Mouse (Mus musculus) neural tube, embryonic 15.5 days (tissue): Measurements from ENCODE around the gene Prrt1. TPM values are rescaled to one million over a fixed set of nuclear protein-coding genes. Genes with fewer than 3 reads are reported as not detected.
A peak's percentile ranks its signal among the peaks of the same experiment; 100 is the strongest.

ENCODE experiments used
- ATAC-seq: fragments of 200-750 bp; cut with Nextera tagmentation; 2 replicates; pipeline ENCODE4 v1.8.0; 2017; ENCODE audit warnings: mild to moderate bottlenecking, moderate TSS enrichment, moderate library complexity; ENCODE audit not compliant: low FRiP score
- H3K27ac ChIP-seq: fragments of 300-500 bp; sonication (generic); replicated peaks from 2 replicates; pipeline ENCODE4 v1.5.1; 2015; ENCODE audit warnings: mild to moderate bottlenecking, inconsistent platforms
- H3K27me3 ChIP-seq: fragments of 300-500 bp; sonication (generic); replicated peaks from 2 replicates; pipeline ENCODE4 v1.6.1; 2015; ENCODE audit warnings: inconsistent platforms
- H3K36me3 ChIP-seq: fragments of 300-500 bp; sonication (generic); 2 replicates; pipeline ENCODE4 v1.6.1; 2015; ENCODE audit warnings: inconsistent platforms
- H3K4me1 ChIP-seq: fragments of 300-500 bp; sonication (generic); 2 replicates; pipeline ENCODE4 v1.6.1; 2015; ENCODE audit warnings: inconsistent platforms
- H3K4me2 ChIP-seq: fragments of 300-500 bp; sonication (generic); 2 replicates; pipeline ENCODE4 v1.6.1; 2015; ENCODE audit warnings: inconsistent platforms, mild to moderate bottlenecking, moderate library complexity
- H3K4me3 ChIP-seq: fragments of 300-500 bp; sonication (generic); replicated peaks from 2 replicates; pipeline ENCODE4 v1.5.1; 2015; ENCODE audit warnings: mild to moderate bottlenecking, inconsistent platforms
- H3K9ac ChIP-seq: fragments of 300-500 bp; sonication (generic); replicated peaks from 2 replicates; pipeline ENCODE4 v1.6.1; 2015; ENCODE audit warnings: mild to moderate bottlenecking, inconsistent platforms
- H3K9me3 ChIP-seq: fragments of 300-500 bp; sonication (generic); replicated peaks from 2 replicates; pipeline ENCODE4 v1.6.1; 2016; ENCODE audit warnings: inconsistent platforms
- WGBS: fragments of 180-500 bp; shearing (Covaris S2); methylation state at CpG from one replicate; pipeline ENCODE4 v1.1.7; 2015; ENCODE audit warnings: mixed read lengths; 5-methylcytosine and 5-hydroxymethylcytosine counted together
- polyA plus RNA-seq: library from polyadenylated mRNA; unstranded; fragments of >200 nt; fragmentation: Nextera tagmentation; extraction: Ambion mirVana; gene quantifications from 2 replicates; pipeline ENCODE4 v1.2.1, GENCODE M21; 2015

The Prrt1 gene
- polyA plus RNA-seq, 1 experiment from 2014 or later: 6.3 TPM

DNA sequence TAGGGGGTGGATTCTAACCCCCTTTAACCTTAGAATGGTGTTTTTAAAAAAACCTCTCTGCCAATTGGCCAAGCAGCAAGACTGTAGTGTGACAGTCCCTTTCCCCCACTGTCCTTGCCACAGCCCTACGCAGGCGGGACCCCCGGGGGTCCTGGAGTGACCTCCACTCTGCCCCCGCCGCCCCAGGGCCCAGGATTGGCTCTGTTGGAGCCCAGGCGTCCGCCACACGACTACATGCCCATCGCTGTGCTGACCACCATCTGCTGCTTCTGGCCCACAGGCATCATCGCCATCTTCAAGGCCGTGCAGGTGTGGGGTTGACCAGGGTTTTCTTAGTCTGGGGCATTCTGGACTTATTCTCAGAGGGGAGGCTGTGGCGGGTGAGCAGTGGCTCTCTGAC is 2.3 kb downstream of the Prrt1 start:
- Histone ChIP-seq H3K9me3 (no peaks in the 10 kb centered on the region), H3K4me1 (peaks cover 54% of the 10 kb centered on the region), H3K4me3 (peak overlapping the region; percentile 78), H3K27ac (no peak overlapping the region), H3K36me3 (no peaks in the 10 kb centered on the region), H3K27me3 (peaks cover 20% of the 10 kb centered on the region), H3K9ac (peak overlapping the region; percentile 18), H3K4me2 (peak overlapping the region; percentile 90)
- no peak for ATAC-seq
- WGBS: 3% methylated on average over 12 of the region's 12 CpGs

DNA sequence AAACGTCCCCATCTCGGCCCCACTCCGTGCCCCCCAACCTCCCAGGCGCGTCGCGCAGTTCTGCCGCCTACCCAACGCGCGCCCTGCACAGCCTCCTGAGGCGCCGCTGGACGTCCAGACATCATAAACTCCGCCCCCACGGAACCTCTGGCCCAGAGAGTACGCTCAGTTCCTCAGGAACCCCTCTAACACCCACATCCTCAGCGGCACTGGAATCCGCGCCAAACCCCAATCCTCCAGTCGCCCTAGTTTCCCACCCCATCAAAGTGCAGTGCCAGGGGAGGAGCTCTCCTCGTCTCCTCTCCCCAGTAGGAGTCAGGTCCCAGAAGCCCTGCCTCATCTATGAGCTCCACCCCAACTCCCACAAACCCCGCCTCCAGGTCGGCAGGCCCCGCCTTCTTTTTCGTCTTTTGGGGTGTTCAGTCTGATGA is 2.9 kb downstream of the Prrt1 start:
- Histone ChIP-seq H3K27me3 (peaks cover 20% of the 10 kb centered on the region), H3K9ac (peak overlapping the region; percentile 18), H3K27ac (no peak overlapping the region), H3K36me3 (no peaks in the 10 kb centered on the region), H3K9me3 (no peaks in the 10 kb centered on the region), H3K4me2 (peak overlapping the region; percentile 90), H3K4me3 (peak overlapping the region; percentile 78), H3K4me1 (peaks cover 52% of the 10 kb centered on the region)
- 2% methylated on average over 26 of the region's 26 CpGs for WGBS
- 0 out of 2 replicates have a peak, but pooled peaks have one; percentile 21 for ATAC-seq

DNA sequence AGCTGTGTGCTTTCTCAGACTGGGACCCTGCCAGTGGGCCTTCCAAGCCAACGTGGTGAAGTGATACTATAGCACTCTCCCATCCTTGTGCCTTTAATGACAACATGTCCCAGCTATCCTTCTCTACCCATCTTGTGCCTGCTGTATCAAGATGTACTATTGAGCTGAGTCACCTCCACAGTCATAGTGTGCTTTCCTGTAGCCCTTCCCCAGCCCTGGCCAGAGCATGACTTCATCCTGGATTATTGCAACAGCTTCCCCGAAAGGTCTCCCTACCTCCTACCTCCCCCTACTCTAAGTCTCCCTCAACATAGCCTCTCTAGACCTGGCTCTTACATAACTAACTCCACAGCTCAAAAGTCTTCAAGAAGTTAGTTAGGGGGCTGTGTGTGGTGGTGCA is 6.3 kb downstream of the Prrt1 start:
- ATAC-seq: no peak
- peaks cover 14% of the 10 kb centered on the region for H3K27me3 ChIP-seq
- no peak overlapping the region for H3K9ac ChIP-seq
- H3K4me2 ChIP-seq: no peak overlapping the region
- H3K4me3 ChIP-seq: no peak overlapping the region
- H3K4me1 ChIP-seq: peaks cover 25% of the 10 kb centered on the region
- 61% methylated on average over 2 of the region's 2 CpGs for WGBS
- H3K27ac ChIP-seq: no peak overlapping the region
- no peaks in the 10 kb centered on the region for H3K9me3 ChIP-seq
- H3K36me3 ChIP-seq: no peaks in the 10 kb centered on the region

DNA sequence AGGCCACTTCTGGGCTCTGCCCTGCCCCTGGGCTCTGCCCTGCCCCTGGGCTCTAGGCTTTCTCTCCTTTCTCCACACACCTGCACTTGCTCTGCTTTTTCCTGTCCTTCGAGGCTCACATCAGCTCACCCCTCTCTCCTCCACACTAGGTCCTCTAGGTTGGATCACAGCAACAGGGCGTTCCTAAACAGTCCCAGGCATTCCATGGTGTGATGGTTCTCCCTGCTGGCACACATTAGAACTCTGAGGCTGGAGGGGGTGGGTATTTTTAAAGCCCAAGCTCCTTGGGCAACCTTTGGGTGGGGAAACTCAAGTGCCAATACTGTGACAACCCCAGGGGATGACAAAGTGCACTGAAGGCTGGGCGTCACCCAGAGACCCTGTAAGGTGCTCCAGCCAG is 8.1 kb downstream of the Prrt1 start:
- Histone ChIP-seq H3K4me1 (peaks cover 15% of the 10 kb centered on the region), H3K36me3 (no peaks in the 10 kb centered on the region), H3K27me3 (peaks cover 9% of the 10 kb centered on the region), H3K4me2 (no peak overlapping the region), H3K9me3 (no peaks in the 10 kb centered on the region), H3K4me3 (no peak overlapping the region), H3K27ac (no peak overlapping the region), H3K9ac (no peak overlapping the region)
- WGBS: 70% methylated on average over 3 of the region's 3 CpGs
- ATAC-seq: no peak

DNA sequence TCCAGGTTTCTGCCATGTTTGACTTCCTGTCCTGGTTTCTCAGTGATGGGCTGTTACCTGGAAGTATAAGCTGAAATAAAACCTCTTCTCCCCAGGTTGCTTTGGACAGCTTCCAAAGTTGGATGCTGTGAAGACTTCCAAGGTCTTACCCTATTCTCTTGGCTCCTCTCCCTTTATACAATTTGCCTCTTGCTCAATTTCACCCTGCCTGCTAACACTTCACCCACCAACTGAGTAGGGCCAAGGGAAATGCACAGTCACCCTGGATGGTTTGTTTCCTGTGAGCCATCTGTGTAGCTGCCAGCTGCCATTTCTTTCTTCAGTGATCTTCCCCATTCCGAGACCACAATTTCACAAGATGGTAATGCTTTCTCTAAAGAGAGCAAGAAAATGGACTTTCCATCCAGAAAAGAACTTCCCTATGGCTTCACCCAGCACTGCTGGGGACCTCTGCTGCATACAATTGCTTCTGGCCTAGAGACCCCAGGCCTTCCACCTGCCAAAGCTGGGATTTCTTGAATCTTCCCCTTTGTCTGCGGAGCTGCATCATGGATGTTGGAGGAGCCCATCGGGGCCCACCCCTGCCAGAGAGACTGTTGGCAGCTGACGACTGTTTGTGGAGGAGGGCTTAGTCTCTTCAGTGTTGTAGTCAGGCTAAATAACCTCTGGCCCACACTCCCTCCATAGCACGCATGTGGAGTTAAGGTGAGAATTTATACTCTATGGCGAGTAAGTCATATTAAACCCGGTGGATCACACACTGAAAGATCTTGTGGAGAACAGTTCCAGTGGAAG is 10.3 kb downstream of the Prrt1 start:
- Histone ChIP-seq H3K36me3 (no peaks in the 10 kb centered on the region), H3K4me2 (no peak overlapping the region), H3K9ac (no peak overlapping the region), H3K27me3 (peaks cover 5% of the 10 kb centered on the region; the same call in 1 of the 2 replicates), H3K4me1 (peaks cover 14% of the 10 kb centered on the region), H3K4me3 (no peak overlapping the region), H3K27ac (0 out of 2 replicates have a peak overlapping the region, but pooled peaks have one; percentile 75), H3K9me3 (no peaks in the 10 kb centered on the region)
- ATAC-seq: no peak
- WGBS: 84% methylated on average over 7 of the region's 7 CpGs

DNA sequence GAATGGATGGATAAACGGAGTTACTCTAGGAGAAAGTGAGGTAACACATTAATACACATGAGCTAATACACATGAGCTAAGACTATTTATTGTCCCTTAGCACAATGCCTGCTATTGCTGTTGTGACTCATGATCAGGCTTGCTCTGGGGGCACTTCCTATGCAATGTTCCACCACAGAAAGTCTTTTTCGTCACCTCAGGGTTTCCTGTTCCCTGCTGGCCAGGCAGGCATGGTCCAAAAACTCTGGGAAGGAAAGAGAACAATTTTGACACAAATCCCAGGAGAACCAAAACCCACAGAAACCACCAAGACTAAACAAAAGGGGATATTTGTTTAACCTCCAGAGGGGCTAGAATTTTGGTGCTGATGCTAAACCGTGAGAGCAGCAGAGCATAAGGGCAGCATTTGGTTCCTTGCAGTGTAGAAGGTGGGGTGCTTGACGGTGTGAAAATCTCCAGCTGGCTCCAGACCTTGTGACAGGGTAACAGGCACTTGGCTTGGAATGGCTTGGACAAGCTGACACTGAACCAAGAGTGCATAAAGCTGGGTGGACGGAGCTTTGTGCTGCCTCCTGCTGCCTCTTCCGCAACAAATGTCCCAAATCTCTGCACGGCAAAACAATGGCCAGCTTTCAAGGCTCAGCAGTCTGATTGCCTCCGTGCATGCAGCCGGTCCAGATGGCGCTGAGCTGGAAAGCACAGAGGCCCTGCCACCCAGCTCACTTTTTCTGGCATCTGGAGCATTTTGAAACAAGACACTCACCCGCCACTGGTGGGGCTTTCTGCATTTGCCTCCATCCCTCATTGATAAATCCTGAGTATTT is 11.7 kb downstream of the Prrt1 start:
- Histone ChIP-seq H3K4me3 (no peak overlapping the region), H3K9me3 (no peaks in the 10 kb centered on the region), H3K27me3 (no peaks in the 10 kb centered on the region), H3K27ac (peak overlapping the region; percentile 75), H3K36me3 (no peaks in the 10 kb centered on the region), H3K4me2 (no peak overlapping the region; the same call in 1 of the 2 replicates), H3K9ac (no peak overlapping the region), H3K4me1 (peaks cover 25% of the 10 kb centered on the region)
- WGBS: 16% methylated on average over 11 of the region's 11 CpGs
- ATAC-seq: no peak

DNA sequence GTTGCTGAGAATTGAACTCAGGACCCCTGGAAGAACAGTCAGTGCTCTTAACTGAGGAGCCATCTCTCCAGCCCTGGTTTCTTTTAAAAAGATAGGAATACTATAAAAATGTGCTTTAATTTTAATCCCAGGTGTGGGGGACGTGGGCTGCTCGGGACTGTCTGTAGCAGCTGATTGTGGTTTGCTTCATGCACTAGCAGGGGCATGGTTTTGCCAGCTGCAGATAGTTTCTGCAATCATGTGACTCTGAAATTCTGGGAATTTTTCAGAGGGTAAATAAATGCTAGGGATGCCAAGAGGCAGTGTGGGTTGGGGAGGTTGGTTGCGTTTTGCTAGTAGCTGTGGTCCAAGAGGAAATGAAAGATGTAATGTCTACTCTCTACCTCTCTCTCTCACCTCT is 12.6 kb downstream of the Prrt1 start:
- Histone ChIP-seq H3K4me3 (no peak overlapping the region), H3K27me3 (no peaks in the 10 kb centered on the region), H3K9me3 (no peaks in the 10 kb centered on the region), H3K27ac (no peak overlapping the region), H3K4me2 (no peak overlapping the region), H3K36me3 (no peaks in the 10 kb centered on the region), H3K9ac (no peak overlapping the region), H3K4me1 (peaks cover 33% of the 10 kb centered on the region)
- WGBS: 89% methylated on average over 3 of the region's 3 CpGs
- no peak for ATAC-seq

DNA sequence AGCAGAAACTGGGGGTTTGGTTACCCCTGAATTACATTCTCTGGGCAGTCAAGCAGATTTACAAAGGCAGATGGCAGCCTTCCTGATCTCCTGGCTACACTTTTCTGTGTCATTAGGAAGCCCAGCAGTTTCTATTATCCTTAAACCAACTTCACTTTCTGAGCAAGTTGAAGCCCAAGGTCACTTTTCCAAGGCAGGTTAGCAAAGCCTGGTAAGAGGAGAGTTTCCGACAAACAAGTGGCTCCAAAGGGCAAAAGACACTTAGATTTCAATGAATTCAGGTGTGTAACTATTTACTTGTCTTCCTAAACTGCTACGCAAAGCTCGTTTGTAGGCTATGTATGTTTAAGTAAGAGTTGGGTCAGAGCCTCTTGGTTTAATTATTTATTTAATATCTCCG is 14.0 kb downstream of the Prrt1 start:
- 96% methylated on average over 4 of the region's 4 CpGs for WGBS
- no peaks in the 10 kb centered on the region for H3K36me3 ChIP-seq

DNA sequence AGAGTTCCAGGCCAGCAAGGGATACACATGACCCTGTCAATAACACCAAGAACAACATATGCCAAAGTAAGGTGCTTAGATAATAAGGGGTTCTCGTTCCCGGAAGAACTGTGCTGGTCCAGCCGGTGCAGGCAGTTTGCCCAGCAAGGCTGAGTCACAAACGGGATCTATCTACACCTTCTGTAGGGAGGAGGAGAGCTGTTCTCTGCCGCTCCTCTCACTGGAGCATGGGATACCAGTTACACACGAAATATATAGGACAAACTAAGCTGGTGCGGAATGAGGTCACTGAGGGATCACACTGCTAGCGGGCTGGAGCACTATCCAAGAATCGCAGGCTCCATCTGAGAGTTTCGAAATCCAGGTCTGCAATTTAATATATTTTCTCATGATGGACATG is 14.6 kb downstream of the Prrt1 start:
- Histone ChIP-seq H3K4me3 (no peak overlapping the region), H3K9me3 (no peaks in the 10 kb centered on the region), H3K27me3 (no peaks in the 10 kb centered on the region), H3K4me2 (no peak overlapping the region), H3K36me3 (peaks cover 2% of the 10 kb centered on the region; the same call in 1 of the 2 replicates), H3K27ac (peak overlapping the region; percentile 72; the same call in 1 of the 2 replicates), H3K4me1 (peaks cover 49% of the 10 kb centered on the region), H3K9ac (no peak overlapping the region)
- ATAC-seq: no peak
- WGBS: 85% methylated on average over 10 of the region's 10 CpGs

More for the DNA sequence above, 14.0 kb downstream of the Prrt1 start:
- no peak overlapping the region for H3K4me3 ChIP-seq
- no peaks in the 10 kb centered on the region for H3K27me3 ChIP-seq
- no peaks in the 10 kb centered on the region for H3K9me3 ChIP-seq
- H3K9ac ChIP-seq: no peak overlapping the region
- peaks cover 43% of the 10 kb centered on the region for H3K4me1 ChIP-seq
- ATAC-seq: no peak
- no peak overlapping the region for H3K4me2 ChIP-seq
- no peak overlapping the region for H3K27ac ChIP-seq

DNA sequence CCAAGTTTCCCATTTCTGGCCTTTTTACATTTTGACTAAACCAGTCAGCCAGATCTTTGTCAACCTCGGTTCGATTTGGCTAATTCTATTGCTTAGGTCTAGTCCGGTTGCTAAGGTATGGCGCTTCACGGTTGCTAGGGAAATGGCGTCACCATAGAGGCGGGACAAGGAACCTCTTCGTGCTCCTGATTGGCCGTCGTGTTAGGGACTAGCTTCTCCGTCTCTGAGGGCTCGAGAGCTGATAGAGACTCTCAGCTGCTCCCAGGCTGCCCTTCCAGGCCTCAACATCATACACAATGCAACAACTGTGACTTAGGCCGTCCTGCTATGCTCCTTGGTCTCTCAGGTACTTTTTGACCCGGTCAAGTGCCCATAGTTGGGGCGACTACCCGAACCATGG is 15.3 kb downstream of the Prrt1 start, which contains the start of gene Fkbpl:
TSS of gene Fkbpl (plus strand) at position 157 of the 400 bp plus-strand sequence.
- Histone ChIP-seq H3K4me3 (peak within 1 kb of the TSS; percentile 60), H3K4me2 (peak within 1 kb of the TSS; percentile 89), H3K27me3 (no peaks in the 10 kb centered on the region), H3K9ac (peak within 1 kb of the TSS; percentile 65), H3K36me3 (peaks cover 8% of the 10 kb centered on the region), H3K9me3 (no peaks in the 10 kb centered on the region), H3K4me1 (peaks cover 50% of the 10 kb centered on the region), H3K27ac (peak within 1 kb of the TSS; percentile 84)
- peak; percentile 83 for ATAC-seq
- under 1% methylated on average over 16 of the region's 16 CpGs for WGBS

DNA sequence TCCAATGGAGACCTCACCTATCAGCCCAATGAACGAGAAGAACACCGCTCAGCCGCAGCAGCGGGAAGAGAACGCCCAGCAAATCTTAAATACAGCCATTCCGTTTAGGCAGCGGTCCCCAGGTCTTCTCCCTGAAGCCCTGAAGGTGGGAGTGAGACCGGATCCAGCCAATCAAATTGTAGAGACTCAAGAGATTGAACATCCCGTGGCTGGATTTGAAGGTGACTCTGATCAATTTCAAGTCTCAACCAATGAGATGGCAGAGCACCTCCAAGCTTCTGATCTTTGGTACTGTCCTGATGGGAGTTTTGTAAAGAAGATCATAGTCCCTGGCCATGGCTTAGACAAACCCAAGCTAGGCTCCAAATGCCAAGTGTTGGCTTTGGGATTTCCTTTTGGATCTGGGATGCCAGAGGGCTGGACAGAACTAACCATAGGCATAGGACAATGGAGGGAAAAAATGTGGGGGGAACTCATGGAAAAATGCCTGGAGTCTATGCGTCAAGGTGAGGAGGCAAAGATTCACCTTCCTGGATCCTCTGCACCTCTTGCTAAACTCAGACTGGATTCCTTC is 16.0 kb downstream of the Prrt1 start:
- Histone ChIP-seq H3K9me3 (no peaks in the 10 kb centered on the region), H3K27ac (peak overlapping the region; percentile 84), H3K9ac (peak overlapping the region; percentile 65), H3K4me1 (peaks cover 49% of the 10 kb centered on the region), H3K36me3 (peaks cover 16% of the 10 kb centered on the region), H3K27me3 (no peaks in the 10 kb centered on the region), H3K4me3 (peak overlapping the region; percentile 60), H3K4me2 (peak overlapping the region; percentile 89)
- ATAC-seq: no peak
- 48% methylated on average over 10 of the region's 10 CpGs for WGBS
